Mouse (Mus musculus): ENCODE results near the gene Aadacl4. TPM values are rescaled to one million over a fixed set of nuclear protein-coding genes. Genes with fewer than 3 reads are reported as not detected.
"Not testable (repeated sequence)": the region's sequence is repeated elsewhere in the genome, so short reads cannot be mapped to it uniquely, and the experiment has no call there.

The Aadacl4 gene
- polyA plus RNA-seq (2012; rRNA removed) = not detected in 2 replicates

GRCm38 (mm10) chr4:144613407-144613806 lies at the start of gene Aadacl4:
Gene Aadacl4 (plus strand): TSS chr4:144613707.
- no peak for DNase-seq (ENCODE audit: low read depth)
- TF ChIP-seq POLR2A (IDR thresholded peaks at IDR 0.05; ENCODE audit: borderline replicate concordance, extremely low read depth, insufficient read depth, insufficient read length, poor library complexity, severe bottlenecking) = no peak
- no peak for TF ChIP-seq CTCF (IDR thresholded peaks at IDR 0.05; ENCODE audit: borderline replicate concordance, extremely low read depth, insufficient read depth, insufficient read length)

GRCm38 (mm10) chr4:144565034-144565433 lies 48.5 kb upstream of the Aadacl4 start, which contains the start of gene Gm13124:
Gene Gm13124 (minus strand): TSS chr4:144565134.
- TF ChIP-seq POLR2A (IDR thresholded peaks at IDR 0.05; ENCODE audit: borderline replicate concordance, extremely low read depth, insufficient read depth, insufficient read length, poor library complexity, severe bottlenecking) (no peak), CTCF (IDR thresholded peaks at IDR 0.05; ENCODE audit: borderline replicate concordance, extremely low read depth, insufficient read depth, insufficient read length) (no peak)

GRCm38 (mm10) chr4:144567752-144568151 lies 45.8 kb upstream of the Aadacl4 start:
- no peak for DNase-seq (ENCODE audit: low read depth)
- TF ChIP-seq CTCF (IDR thresholded peaks at IDR 0.05; ENCODE audit: borderline replicate concordance, extremely low read depth, insufficient read depth, insufficient read length) = no peak
- no peak for TF ChIP-seq POLR2A (IDR thresholded peaks at IDR 0.05; ENCODE audit: borderline replicate concordance, extremely low read depth, insufficient read depth, insufficient read length, poor library complexity, severe bottlenecking)

More at GRCm38 (mm10) chr4:144565034-144565433, 48.5 kb upstream of the Aadacl4 start, which contains the start of gene Gm13124:
- DNase-seq (ENCODE audit: low read depth) = no peak

GRCm38 (mm10) chr4:144586207-144586606 lies 27.3 kb upstream of the Aadacl4 start:
- DNase-seq (ENCODE audit: low read depth) = not testable (repeated sequence)

GRCm38 (mm10) chr4:144592790-144593189 lies 20.7 kb upstream of the Aadacl4 start:
- TF ChIP-seq CTCF (IDR thresholded peaks at IDR 0.05; ENCODE audit: borderline replicate concordance, extremely low read depth, insufficient read depth, insufficient read length) (no peak), POLR2A (IDR thresholded peaks at IDR 0.05; ENCODE audit: borderline replicate concordance, extremely low read depth, insufficient read depth, insufficient read length, poor library complexity, severe bottlenecking) (no peak)

GRCm38 (mm10) chr4:144614586-144614985 lies 1.1 kb downstream of the Aadacl4 start:
- no peak for TF ChIP-seq CTCF (IDR thresholded peaks at IDR 0.05; ENCODE audit: borderline replicate concordance, extremely low read depth, insufficient read depth, insufficient read length)
- TF ChIP-seq POLR2A (IDR thresholded peaks at IDR 0.05; ENCODE audit: borderline replicate concordance, extremely low read depth, insufficient read depth, insufficient read length, poor library complexity, severe bottlenecking) = no peak
- DNase-seq (ENCODE audit: low read depth) = no peak

More at GRCm38 (mm10) chr4:144592790-144593189, 20.7 kb upstream of the Aadacl4 start:
- DNase-seq (ENCODE audit: low read depth) = no peak

- DNase-seq (ENCODE audit: low read depth) = no peak
- TF ChIP-seq CTCF (IDR thresholded peaks at IDR 0.05; ENCODE audit: borderline replicate concordance, extremely low read depth, insufficient read depth, insufficient read length) (no peak), POLR2A (IDR thresholded peaks at IDR 0.05; ENCODE audit: borderline replicate concordance, extremely low read depth, insufficient read depth, insufficient read length, poor library complexity, severe bottlenecking) (no peak)
Observed at GRCm38 (mm10) chr4:144638263-144638662, 24.8 kb downstream of the Aadacl4 start.

Other genes with a start within 250 kb of the Aadacl4 start
- gene Pramef20, start 235.8 kb upstream of the Aadacl4 start, polyA plus RNA-seq (2012; rRNA removed) = not detected in 2 replicates
- gene Pramef12, start 205.2 kb upstream of the Aadacl4 start, polyA plus RNA-seq (2012; rRNA removed) = 0.04 and 0.05 TPM in 2 replicates
- gene 1700012P22Rik, start 174.9 kb upstream of the Aadacl4 start, polyA plus RNA-seq (2012; rRNA removed) = 0.08 TPM in 1 of 2 replicates, not detected in the other
- gene Gm9944, start 160.4 kb upstream of the Aadacl4 start, polyA plus RNA-seq (2012; rRNA removed) = not detected in 2 replicates
- gene Aadacl3, start 150.0 kb upstream of the Aadacl4 start, polyA plus RNA-seq (2012; rRNA removed) = not detected in 2 replicates
- not detected in 2 replicates for gene 9430007A20Rik, start 93.9 kb upstream of the Aadacl4 start, polyA plus RNA-seq (2012; rRNA removed)
- gene Gm13124, start 48.6 kb upstream of the Aadacl4 start, polyA plus RNA-seq (2012; rRNA removed) = not detected in 2 replicates
- gene Gm436, start 72.7 kb downstream of the Aadacl4 start, polyA plus RNA-seq (2012; rRNA removed) = not detected in 2 replicates
- not detected in 2 replicates for gene Gm13178, start 107.7 kb downstream of the Aadacl4 start, polyA plus RNA-seq (2012; rRNA removed)
- not detected in 2 replicates for gene Gm438, start 172.9 kb downstream of the Aadacl4 start, polyA plus RNA-seq (2012; rRNA removed)